Mouse (Mus musculus) mouse trophoblast stem cell (cell line): ENCODE data around the gene Mgme1.

Source experiments
- in situ Hi-C, 2 experiments: fragments of 300-500 bp; cut with MseI, MboI; formaldehyde crosslinking; loops; 2 replicates in 1 of 2; 3 replicates in 1 of 2; pipeline ENCODE4 v1.15.1; 2025

Mgme1 gene

GRCm38 (mm10) chr2:144270507-144271420 is at the start of gene Mgme1, which contains the start of gene Snx5:
Gene Mgme1, plus strand, starts transcription at chr2:144270663.
Gene Snx5, minus strand, starts transcription at chr2:144270906.
- in situ Hi-C loops, result no loop called here

- in situ Hi-C loops, result no loop called here
Measured at GRCm38 (mm10) chr2:144224351-144224750, 46.1 kb upstream of the Mgme1 start.

- in situ Hi-C loops, result no loop called here
Measured at GRCm38 (mm10) chr2:144226906-144227586, 43.4 kb upstream of the Mgme1 start.

- in situ Hi-C loops, result no loop called here
Measured at GRCm38 (mm10) chr2:144228521-144229346, 41.7 kb upstream of the Mgme1 start.

GRCm38 (mm10) chr2:144229647-144230046 is 40.8 kb upstream of the Mgme1 start:
- in situ Hi-C loops, result no loop called here

- in situ Hi-C loops, result no loop called here
Measured at GRCm38 (mm10) chr2:144230498-144230897, 40.0 kb upstream of the Mgme1 start.

- in situ Hi-C loops, result no loop called here
Measured at GRCm38 (mm10) chr2:144231115-144231514, 39.3 kb upstream of the Mgme1 start.

- in situ Hi-C loops, result no loop called here
Measured at GRCm38 (mm10) chr2:144233534-144233933, 36.9 kb upstream of the Mgme1 start.

- in situ Hi-C loops, result no loop called here
Measured at GRCm38 (mm10) chr2:144235776-144236175, 34.7 kb upstream of the Mgme1 start.

- in situ Hi-C loops, result no loop called here
Measured at GRCm38 (mm10) chr2:144236791-144237584, 33.5 kb upstream of the Mgme1 start.

- in situ Hi-C loops, result no loop called here
Measured at GRCm38 (mm10) chr2:144238341-144238740, 32.1 kb upstream of the Mgme1 start.

GRCm38 (mm10) chr2:144239318-144239717 is 31.1 kb upstream of the Mgme1 start:
- in situ Hi-C loops, result no loop called here

- in situ Hi-C loops, result no loop called here
Measured at GRCm38 (mm10) chr2:144240095-144240899, 30.2 kb upstream of the Mgme1 start.

- in situ Hi-C loops, result no loop called here
Measured at GRCm38 (mm10) chr2:144245464-144245863, 25.0 kb upstream of the Mgme1 start.

- in situ Hi-C loops, result no loop called here
Measured at GRCm38 (mm10) chr2:144246270-144246669, 24.2 kb upstream of the Mgme1 start.

GRCm38 (mm10) chr2:144247337-144247978 is 23.0 kb upstream of the Mgme1 start:
- in situ Hi-C loops, result no loop called here

- in situ Hi-C loops, result no loop called here
Measured at GRCm38 (mm10) chr2:144248613-144249376, 21.7 kb upstream of the Mgme1 start.

GRCm38 (mm10) chr2:144250111-144250510 is 20.4 kb upstream of the Mgme1 start:
- in situ Hi-C loops, result no loop called here

GRCm38 (mm10) chr2:144262837-144263236 is 7.6 kb upstream of the Mgme1 start:
- in situ Hi-C loops, result no loop called here
